Mouse (Mus musculus): ENCODE results near the gene Ptcd2. TPM values are rescaled to one million over a fixed set of nuclear protein-coding genes. Genes with fewer than 3 reads are reported as not detected.

The Ptcd2 gene
- polyA plus RNA-seq, 1 experiment from 2014 or later = 44.1 TPM

- DNase-seq (ENCODE audit: low spot score) = no peak
- no peak for ATAC-seq (ENCODE audit: low read depth)
- H3K9me3 ChIP-seq (ENCODE audit: control insufficient read depth, low read length) = no peaks in the 10 kb centered on the region
- H3K4me1 ChIP-seq (ENCODE audit: control insufficient read depth, insufficient read depth, low read length) = peaks cover 16% of the 10 kb centered on the region
- H3K36me3 ChIP-seq (ENCODE audit: control insufficient read depth, insufficient read depth, low read length) = no peaks in the 10 kb centered on the region
- no peaks in the 10 kb centered on the region for H3K27me3 ChIP-seq (replicated peaks; ENCODE audit: control insufficient read depth, insufficient read depth, low read length)
- H3K9ac ChIP-seq (ENCODE audit: low read depth, low read length) = no peak overlapping the region
- no peak overlapping the region for H3K27ac ChIP-seq (replicated peaks; ENCODE audit: low read depth, low read length)
- no peak overlapping the region for H3K4me3 ChIP-seq (ENCODE audit: low read depth, low read length)
- 81% methylated on average over 8 of the region's 8 CpGs for WGBS
- no peak overlapping the region for H3K4me2 ChIP-seq (ENCODE audit: low read depth, low read length)
These were observed 38.3 kb downstream of the Ptcd2 start for GRCm38 (mm10) chr13:99306164-99306563.

GRCm38 (mm10) chr13:99305186-99305585, 39.3 kb downstream of the Ptcd2 start:
- 63% methylated on average over 1 of the region's 1 CpGs for WGBS
- H3K27me3 ChIP-seq (replicated peaks; ENCODE audit: control insufficient read depth, insufficient read depth, low read length) = no peaks in the 10 kb centered on the region
- ATAC-seq (ENCODE audit: low read depth) = no peak
- H3K9ac ChIP-seq (ENCODE audit: low read depth, low read length) = no peak overlapping the region
- no peak overlapping the region for H3K27ac ChIP-seq (replicated peaks; ENCODE audit: low read depth, low read length)
- no peak for DNase-seq (ENCODE audit: low spot score)
- no peak overlapping the region for H3K4me2 ChIP-seq (ENCODE audit: low read depth, low read length)
- peaks cover 16% of the 10 kb centered on the region for H3K4me1 ChIP-seq (ENCODE audit: control insufficient read depth, insufficient read depth, low read length)
- H3K9me3 ChIP-seq (ENCODE audit: control insufficient read depth, low read length) = no peaks in the 10 kb centered on the region
- no peak overlapping the region for H3K4me3 ChIP-seq (ENCODE audit: low read depth, low read length)
- no peaks in the 10 kb centered on the region for H3K36me3 ChIP-seq (ENCODE audit: control insufficient read depth, insufficient read depth, low read length)

- Histone ChIP-seq H3K4me3 (ENCODE audit: low read depth, low read length) (no peak overlapping the region), H3K27me3 (replicated peaks; ENCODE audit: control insufficient read depth, insufficient read depth, low read length) (no peaks in the 10 kb centered on the region), H3K4me2 (ENCODE audit: low read depth, low read length) (no peak overlapping the region), H3K36me3 (ENCODE audit: control insufficient read depth, insufficient read depth, low read length) (no peaks in the 10 kb centered on the region), H3K9me3 (ENCODE audit: control insufficient read depth, low read length) (no peaks in the 10 kb centered on the region), H3K4me1 (ENCODE audit: control insufficient read depth, insufficient read depth, low read length) (peaks cover 16% of the 10 kb centered on the region), H3K27ac (replicated peaks; ENCODE audit: low read depth, low read length) (peak overlapping the region; percentile 70), H3K9ac (ENCODE audit: low read depth, low read length) (no peak overlapping the region)
- peak; percentile 68 for DNase-seq (ENCODE audit: low spot score)
- peak; percentile 80 for ATAC-seq (ENCODE audit: low read depth)
- WGBS = 75% methylated on average over 11 of the region's 11 CpGs
These were observed 40.1 kb downstream of the Ptcd2 start for GRCm38 (mm10) chr13:99304365-99304764.

GRCm38 (mm10) chr13:99303846-99304245, 40.7 kb downstream of the Ptcd2 start:
- no peaks in the 10 kb centered on the region for H3K27me3 ChIP-seq (replicated peaks; ENCODE audit: control insufficient read depth, insufficient read depth, low read length)
- H3K4me2 ChIP-seq (ENCODE audit: low read depth, low read length) = no peak overlapping the region
- WGBS = 34% methylated on average over 5 of the region's 5 CpGs
- H3K36me3 ChIP-seq (ENCODE audit: control insufficient read depth, insufficient read depth, low read length) = no peaks in the 10 kb centered on the region
- no peaks in the 10 kb centered on the region for H3K9me3 ChIP-seq (ENCODE audit: control insufficient read depth, low read length)
- peak; percentile 56; the same call in 1 of the 2 replicates for ATAC-seq (ENCODE audit: low read depth)
- H3K27ac ChIP-seq (replicated peaks; ENCODE audit: low read depth, low read length) = peak overlapping the region; percentile 70
- H3K4me3 ChIP-seq (ENCODE audit: low read depth, low read length) = no peak overlapping the region
- H3K9ac ChIP-seq (ENCODE audit: low read depth, low read length) = no peak overlapping the region
- peaks cover 21% of the 10 kb centered on the region for H3K4me1 ChIP-seq (ENCODE audit: control insufficient read depth, insufficient read depth, low read length)
- DNase-seq (ENCODE audit: low spot score) = peak; percentile 87

GRCm38 (mm10) chr13:99299921-99300320, 44.6 kb downstream of the Ptcd2 start:
- DNase-seq (ENCODE audit: low spot score) = no peak
- no peaks in the 10 kb centered on the region for H3K9me3 ChIP-seq (ENCODE audit: control insufficient read depth, low read length)
- no peaks in the 10 kb centered on the region for H3K27me3 ChIP-seq (replicated peaks; ENCODE audit: control insufficient read depth, insufficient read depth, low read length)
- no peak overlapping the region for H3K4me3 ChIP-seq (ENCODE audit: low read depth, low read length)
- no peak overlapping the region for H3K4me2 ChIP-seq (ENCODE audit: low read depth, low read length)
- H3K27ac ChIP-seq (replicated peaks; ENCODE audit: low read depth, low read length) = no peak overlapping the region
- ATAC-seq (ENCODE audit: low read depth) = no peak
- no peak overlapping the region for H3K9ac ChIP-seq (ENCODE audit: low read depth, low read length)
- peaks cover 18% of the 10 kb centered on the region for H3K4me1 ChIP-seq (ENCODE audit: control insufficient read depth, insufficient read depth, low read length)
- H3K36me3 ChIP-seq (ENCODE audit: control insufficient read depth, insufficient read depth, low read length) = no peaks in the 10 kb centered on the region
- 84% methylated on average over 5 of the region's 5 CpGs for WGBS

GRCm38 (mm10) chr13:99294176-99294575, 50.3 kb downstream of the Ptcd2 start:
- no peaks in the 10 kb centered on the region for H3K36me3 ChIP-seq (ENCODE audit: control insufficient read depth, insufficient read depth, low read length)
- no peak for DNase-seq (ENCODE audit: low spot score)
- H3K9me3 ChIP-seq (ENCODE audit: control insufficient read depth, low read length) = no peaks in the 10 kb centered on the region
- ATAC-seq (ENCODE audit: low read depth) = no peak
- H3K9ac ChIP-seq (ENCODE audit: low read depth, low read length) = no peak overlapping the region
- peaks cover 3% of the 10 kb centered on the region; the same call in 1 of the 2 replicates for H3K4me1 ChIP-seq (ENCODE audit: control insufficient read depth, insufficient read depth, low read length)
- no peak overlapping the region for H3K4me2 ChIP-seq (ENCODE audit: low read depth, low read length)
- H3K27me3 ChIP-seq (replicated peaks; ENCODE audit: control insufficient read depth, insufficient read depth, low read length) = no peaks in the 10 kb centered on the region
- H3K4me3 ChIP-seq (ENCODE audit: low read depth, low read length) = no peak overlapping the region
- WGBS = 90% methylated on average over 13 of the region's 13 CpGs
- H3K27ac ChIP-seq (replicated peaks; ENCODE audit: low read depth, low read length) = no peak overlapping the region

- WGBS = 88% methylated on average over 8 of the region's 8 CpGs
- no peaks in the 10 kb centered on the region for H3K9me3 ChIP-seq (ENCODE audit: control insufficient read depth, low read length)
- DNase-seq (ENCODE audit: low spot score) = no peak
These were observed 53.7 kb downstream of the Ptcd2 start for GRCm38 (mm10) chr13:99290766-99291165.

GRCm38 (mm10) chr13:99287786-99288185, 56.7 kb downstream of the Ptcd2 start:
- H3K4me1 ChIP-seq (ENCODE audit: control insufficient read depth, insufficient read depth, low read length) = peaks cover 5% of the 10 kb centered on the region
- 71% methylated on average over 9 of the region's 9 CpGs for WGBS
- no peaks in the 10 kb centered on the region for H3K36me3 ChIP-seq (ENCODE audit: control insufficient read depth, insufficient read depth, low read length)

More at GRCm38 (mm10) chr13:99290766-99291165, 53.7 kb downstream of the Ptcd2 start:
- Histone ChIP-seq H3K9ac (ENCODE audit: low read depth, low read length) (no peak overlapping the region), H3K4me2 (ENCODE audit: low read depth, low read length) (no peak overlapping the region), H3K4me1 (ENCODE audit: control insufficient read depth, insufficient read depth, low read length) (no peaks in the 10 kb centered on the region), H3K4me3 (ENCODE audit: low read depth, low read length) (no peak overlapping the region), H3K36me3 (ENCODE audit: control insufficient read depth, insufficient read depth, low read length) (no peaks in the 10 kb centered on the region), H3K27me3 (replicated peaks; ENCODE audit: control insufficient read depth, insufficient read depth, low read length) (no peaks in the 10 kb centered on the region), H3K27ac (replicated peaks; ENCODE audit: low read depth, low read length) (no peak overlapping the region)
- no peak for ATAC-seq (ENCODE audit: low read depth)

GRCm38 (mm10) chr13:99287207-99287606, 57.3 kb downstream of the Ptcd2 start:
- WGBS = 90% methylated on average over 4 of the region's 4 CpGs
- no peak overlapping the region for H3K27ac ChIP-seq (replicated peaks; ENCODE audit: low read depth, low read length)

More at GRCm38 (mm10) chr13:99287786-99288185, 56.7 kb downstream of the Ptcd2 start:
- no peak overlapping the region for H3K4me3 ChIP-seq (ENCODE audit: low read depth, low read length)
- H3K9ac ChIP-seq (ENCODE audit: low read depth, low read length) = no peak overlapping the region
- H3K4me2 ChIP-seq (ENCODE audit: low read depth, low read length) = no peak overlapping the region
- ATAC-seq (ENCODE audit: low read depth) (no peak), DNase-seq (ENCODE audit: low spot score) (no peak)
- no peaks in the 10 kb centered on the region for H3K9me3 ChIP-seq (ENCODE audit: control insufficient read depth, low read length)
- no peak overlapping the region for H3K27ac ChIP-seq (replicated peaks; ENCODE audit: low read depth, low read length)
- no peaks in the 10 kb centered on the region for H3K27me3 ChIP-seq (replicated peaks; ENCODE audit: control insufficient read depth, insufficient read depth, low read length)

More at GRCm38 (mm10) chr13:99287207-99287606, 57.3 kb downstream of the Ptcd2 start:
- H3K9me3 ChIP-seq (ENCODE audit: control insufficient read depth, low read length) = no peaks in the 10 kb centered on the region
- H3K36me3 ChIP-seq (ENCODE audit: control insufficient read depth, insufficient read depth, low read length) = no peaks in the 10 kb centered on the region
- no peak for DNase-seq (ENCODE audit: low spot score)
- peaks cover 5% of the 10 kb centered on the region for H3K4me1 ChIP-seq (ENCODE audit: control insufficient read depth, insufficient read depth, low read length)
- no peak overlapping the region for H3K4me3 ChIP-seq (ENCODE audit: low read depth, low read length)
- no peak for ATAC-seq (ENCODE audit: low read depth)
- H3K4me2 ChIP-seq (ENCODE audit: low read depth, low read length) = no peak overlapping the region
- H3K9ac ChIP-seq (ENCODE audit: low read depth, low read length) = no peak overlapping the region
- no peaks in the 10 kb centered on the region for H3K27me3 ChIP-seq (replicated peaks; ENCODE audit: control insufficient read depth, insufficient read depth, low read length)

Measured in embryonic facial prominence, embryonic 14.5 days (tissue).